ENCODE assay signal across 8 mouse cellular contexts in genomic region chr9:88547851-88548613, GRCm38 (mm10). TPM values are rescaled to one million over a fixed set of nuclear protein-coding genes. Genes with fewer than 3 reads are reported as not detected.
DNase-seq lines count a peak whose midpoint lies in the region; ATAC-seq lines count a peak whose summit lies in the region.

Gene Zfp949 (plus strand): TSS chr9:88548020.

- under 1% methylated on average over 30 of the region's 30 CpGs for WGBS in hindbrain, embryonic 16.5 days

- H3K4me3 ChIP-seq in hindbrain, embryonic 16.5 days (ENCODE audit: low read length), result peak within 1 kb of the TSS; percentile 92

- peaks cover 22% of the 10 kb centered on the region for H3K4me1 ChIP-seq in hindbrain, embryonic 16.5 days (ENCODE audit: control insufficient read depth, insufficient read depth, low read depth, low read length)

- H3K27me3 ChIP-seq in hindbrain, embryonic 16.5 days (replicated peaks; ENCODE audit: control insufficient read depth, insufficient read depth, low read length), result no peaks in the 10 kb centered on the region

- DNase-seq in adipocyte (ENCODE audit: low spot score), result peak; percentile 83
- DNase-seq in gastrocnemius, adult 18-20 months (ENCODE audit: low spot score), result peak; percentile 88
- peak; percentile 87 for DNase-seq in left cerebral cortex, adult 11 months (ENCODE audit: low spot score)
- DNase-seq in lung, postnatal 36 days, result peak; percentile 93
- DNase-seq in retina, postnatal 1 day, result peak; percentile 94
- peak; percentile 71 for DNase-seq in thymus, postnatal 4 days

- H3K9me3 ChIP-seq in hindbrain, embryonic 16.5 days (ENCODE audit: control insufficient read depth, low read length), result peaks cover under 1% of the 10 kb centered on the region; the same call in 1 of the 2 replicates

- peak within 1 kb of the TSS; percentile 94 for H3K27ac ChIP-seq in hindbrain, embryonic 16.5 days (ENCODE audit: low read depth, low read length)

- peak; percentile 80 for ATAC-seq in common myeloid progenitor, adult 5-6 weeks (replicated peaks; ENCODE audit: low read depth, poor library complexity, severe bottlenecking)
- peak; percentile 95 for ATAC-seq in hindbrain, embryonic 16.5 days

- peak within 1 kb of the TSS; percentile 69 for H3K4me2 ChIP-seq in hindbrain, embryonic 16.5 days (ENCODE audit: low read length)

- H3K9ac ChIP-seq in hindbrain, embryonic 16.5 days (ENCODE audit: low read depth, low read length), result peak within 1 kb of the TSS; percentile 85

- peaks cover 4% of the 10 kb centered on the region; the same call in 1 of the 2 replicates for H3K36me3 ChIP-seq in hindbrain, embryonic 16.5 days (ENCODE audit: control insufficient read depth, insufficient read depth, low read length)

RNA-seq across cellular contexts. Expression of gene Zfp949, which starts in this region (rescaled TPM):
- 10.4 and 11.4 TPM in 2 replicates for total RNA-seq in common myeloid progenitor, adult 5-6 weeks (2017)
- 1 to 10 TPM; 8.4 to 9.5 TPM for total RNA-seq in gastrocnemius, adult 18-20 months (2021)
- 21.4 TPM in 2 replicates for polyA plus RNA-seq in hindbrain, embryonic 16.5 days (2015; fragmentation: Nextera tagmentation; extraction: Ambion mirVana)

Comparison
In these comparisons a context has a peak if more than half of its experiments do, and no peak if none do; other contexts are left out.
1. Peak in every context shown above with its lines: DNase-seq, ATAC-seq, H3K4me3 ChIP-seq and H3K27ac ChIP-seq.